Mouse (Mus musculus) small intestine, adult 2 months (tissue): Measurements from ENCODE around the gene Kcnq2.

Source experiments
- CTCF ChIP-seq: fragments of 200-500 bp; IDR thresholded peaks from 2 replicates; pipeline ENCODE4 v1.5.1; 2012; ENCODE audit warnings: low read depth, mild to moderate bottlenecking, control low read depth, inconsistent platforms, low read length, moderate library complexity, mixed read lengths; ENCODE audit not compliant: insufficient replicate concordance, insufficient read length; ENCODE audit errors: extremely low read depth
- POLR2A ChIP-seq: fragments of 200-500 bp; IDR thresholded peaks from 2 replicates; pipeline ENCODE4 v1.6.1; 2012; ENCODE audit warnings: low read depth, mild to moderate bottlenecking, control low read depth, inconsistent platforms, low read length, moderate library complexity

GRCm38 (mm10) chr2:181033310-181033709 lies 101.8 kb downstream of the Kcnq2 start:
- no peak for TF ChIP-seq CTCF
- TF ChIP-seq POLR2A = no peak
